Mouse (Mus musculus) heart, adult 2 months (tissue): ENCODE data around the gene Nmur1.

Source experiments
- CTCF ChIP-seq: fragments of 200-600 bp; IDR thresholded peaks from 2 replicates; pipeline ENCODE4 v1.8.1; 2022; ENCODE audit warnings: antibody characterized with exemption, mild to moderate bottlenecking, moderate library complexity
- POLR2A ChIP-seq: fragments of 200-500 bp; IDR thresholded peaks from 2 replicates; pipeline ENCODE4 v1.6.1; 2011; ENCODE audit warnings: mild to moderate bottlenecking, low read depth, low read length, control low read depth; ENCODE audit not compliant: insufficient read depth

DNA sequence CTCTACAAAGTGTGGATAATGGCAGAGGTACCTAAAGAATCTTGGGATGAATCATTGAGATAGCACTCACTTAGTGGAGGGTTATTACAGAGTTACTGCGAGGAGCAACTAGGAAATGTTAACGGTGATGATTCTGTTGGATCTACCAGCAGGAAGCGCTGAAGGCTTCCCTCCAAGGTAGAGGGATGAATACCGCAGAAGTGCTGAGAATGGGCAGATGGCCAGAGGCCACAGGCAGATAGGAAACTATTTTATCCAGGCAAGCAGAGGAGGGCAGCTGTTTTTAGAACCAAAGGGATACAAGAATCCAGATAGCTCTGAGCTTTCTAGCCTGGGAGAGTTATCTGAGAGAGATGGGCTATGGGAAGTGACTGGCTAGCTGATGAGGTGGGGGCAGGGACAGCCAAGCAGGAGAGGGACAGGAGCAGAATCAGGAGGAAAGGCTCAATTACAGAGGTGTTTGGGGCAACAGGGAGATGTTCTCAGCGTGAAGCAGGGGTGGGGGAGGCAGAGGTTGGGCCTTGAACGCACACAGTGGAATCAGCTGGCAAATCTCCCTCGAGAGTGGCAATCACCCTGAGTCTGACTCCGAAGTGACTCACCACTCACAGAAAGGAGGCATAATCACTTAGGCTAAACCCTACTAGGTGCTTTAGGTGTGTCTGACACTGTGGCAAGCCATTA, 13.6 kb upstream of the Nmur1 start:
- peak; percentile 13; the same call in 1 of the 2 replicates for TF ChIP-seq CTCF
- TF ChIP-seq POLR2A = no peak
